Mouse (Mus musculus) cerebellum, adult 2 months (tissue): Measurements from ENCODE around the gene Bank1.

Experiments
- CTCF ChIP-seq: fragments of 200-500 bp; IDR thresholded peaks from 2 replicates; pipeline ENCODE4 v1.5.1; 2011; ENCODE audit warnings: low read depth, mild to moderate bottlenecking, control low read depth, low read length, moderate library complexity, borderline replicate concordance; ENCODE audit not compliant: insufficient read depth
- POLR2A ChIP-seq: fragments of 200-500 bp; IDR thresholded peaks from 2 replicates; pipeline ENCODE4 v1.6.1; 2011; ENCODE audit warnings: low read length, control low read depth, borderline replicate concordance; ENCODE audit not compliant: insufficient read depth

DNA sequence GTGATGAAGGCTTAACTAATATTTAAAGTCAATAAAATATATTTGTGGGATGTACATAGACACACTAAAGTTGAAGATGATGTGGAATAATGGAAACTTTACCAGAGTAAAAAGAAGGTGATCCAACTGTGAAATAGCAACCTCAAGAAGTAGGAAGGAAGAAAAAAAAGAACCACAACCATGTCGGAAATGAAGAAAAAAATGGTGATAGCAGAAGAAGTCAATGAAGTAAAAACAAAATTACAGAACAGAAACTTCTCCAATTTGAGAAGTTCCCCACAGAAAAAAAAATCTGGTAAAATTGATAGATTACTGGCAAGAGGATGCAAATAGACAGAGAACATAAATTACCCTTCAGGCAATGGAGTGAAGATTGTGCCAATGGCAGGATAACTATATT, 21.4 kb upstream of the Bank1 start:
- TF ChIP-seq CTCF (no peak), POLR2A (no peak)
